Mouse (Mus musculus) intestine, embryonic 14.5 days (tissue): ENCODE data around the gene 1700024B05Rik. TPM values are rescaled to one million over a fixed set of nuclear protein-coding genes. Genes with fewer than 3 reads are reported as not detected.

Source experiments
- polyA plus RNA-seq: library from polyadenylated mRNA; unstranded; fragments of >200 nt; fragmentation: Nextera tagmentation; extraction: Ambion mirVana; gene quantifications from 2 replicates; pipeline ENCODE4 v1.2.1, GENCODE M21; 2014

1700024B05Rik gene
- polyA plus RNA-seq, 1 experiment from 2014 or later: not detected

Other genes starting within 250 kb of the 1700024B05Rik start
- gene Gm8068, start 242.1 kb upstream of the 1700024B05Rik start, polyA plus RNA-seq: not detected in 2 replicates
- not detected in 2 replicates for gene Gm7929, start 193.4 kb upstream of the 1700024B05Rik start, polyA plus RNA-seq
- not detected in 2 replicates for gene Gm47189, start 171.6 kb upstream of the 1700024B05Rik start, polyA plus RNA-seq
- not detected in 2 replicates for gene Gm7980, start 36.7 kb upstream of the 1700024B05Rik start, polyA plus RNA-seq
- gene 1700049E17Rik1, start 19.0 kb upstream of the 1700024B05Rik start, polyA plus RNA-seq: not detected in 2 replicates
- gene Gm6401, start 23.9 kb downstream of the 1700024B05Rik start, polyA plus RNA-seq: not detected in 2 replicates
- gene Gm3543, start 39.3 kb downstream of the 1700024B05Rik start, polyA plus RNA-seq: not detected in 2 replicates
- gene Gm7951, start 173.4 kb downstream of the 1700024B05Rik start, polyA plus RNA-seq: not detected in 2 replicates
- not detected in 2 replicates for gene Gm17027, start 218.6 kb downstream of the 1700024B05Rik start, polyA plus RNA-seq
- not detected in 2 replicates for gene Gm3573, start 246.8 kb downstream of the 1700024B05Rik start, polyA plus RNA-seq